Mouse (Mus musculus): ENCODE measurements at regions not wholly inside any gene's neighbourhood (a gene's known extent, or its start where the extent isn't known, plus 50 kb on each side); places are given as distances from the start of the nearest gene placed in this dataset.

DNA sequence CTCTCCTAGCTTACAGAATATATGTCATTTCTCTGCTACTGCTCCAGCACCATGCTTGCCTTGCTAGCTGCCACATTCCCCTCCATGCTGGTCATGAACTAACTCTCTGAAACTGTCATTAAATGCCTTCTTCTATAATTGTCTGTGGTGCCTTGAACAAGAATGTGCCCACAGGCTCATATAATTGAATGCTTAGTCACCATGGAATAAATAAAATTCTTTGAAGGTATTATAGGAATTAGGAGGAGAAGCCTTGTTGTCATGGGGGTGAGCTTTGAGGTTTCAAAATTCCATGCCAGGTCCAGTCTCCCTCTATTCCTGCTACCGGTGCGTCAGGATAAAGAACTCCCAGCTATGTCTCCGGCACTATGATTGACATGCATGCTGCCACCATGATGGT is 171.9 kb downstream of the Atp6ap1l start:
- no peak overlapping the region for H3K9ac ChIP-seq (replicated peaks; ENCODE audit: low read depth, low read length)
- no peaks in the 10 kb centered on the region for H3K4me1 ChIP-seq (ENCODE audit: control insufficient read depth, insufficient read depth)
- no peaks in the 10 kb centered on the region for H3K27me3 ChIP-seq (ENCODE audit: control insufficient read depth, insufficient read depth, low read length)
- H3K9me3 ChIP-seq (replicated peaks; ENCODE audit: control insufficient read depth, low read length), result no peaks in the 10 kb centered on the region
- ATAC-seq (ENCODE audit: insufficient read depth, low read depth) (no peak), DNase-seq (ENCODE audit: low spot score) (no peak)
- H3K4me2 ChIP-seq (ENCODE audit: low read depth, low read length), result no peak overlapping the region
- no peak overlapping the region for H3K4me3 ChIP-seq (ENCODE audit: low read depth, low read length)
- no peak for TF ChIP-seq CTCF (IDR thresholded peaks at IDR 0.05; ENCODE audit: low read depth)
- TF ChIP-seq EP300 (IDR thresholded peaks at IDR 0.05; ENCODE audit: low read depth), result no peak
- 96% methylated on average over 3 of the region's 3 CpGs for WGBS
- no peaks in the 10 kb centered on the region for H3K36me3 ChIP-seq (replicated peaks; ENCODE audit: control insufficient read depth, insufficient read depth, low read length)
- H3K27ac ChIP-seq (ENCODE audit: low read depth), result no peak overlapping the region

DNA sequence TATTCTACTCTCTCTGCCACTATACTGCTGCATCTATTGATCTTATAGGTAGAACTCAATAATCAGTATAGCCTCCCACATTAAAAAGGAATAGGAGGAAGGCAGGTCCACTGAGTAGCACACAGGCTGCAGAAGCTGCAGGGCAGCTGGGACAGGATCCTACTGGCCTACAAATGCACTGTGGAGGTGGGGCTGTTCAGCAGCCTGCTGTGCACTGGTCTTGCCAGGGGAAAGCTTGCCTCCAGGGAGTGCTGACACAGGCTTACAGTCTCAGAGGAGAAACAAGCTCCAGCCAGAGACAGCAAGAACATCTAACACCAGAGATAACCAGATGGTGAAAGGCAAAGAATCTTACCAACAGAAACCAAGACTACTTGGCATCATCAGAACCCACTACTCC is 176.1 kb downstream of the Atp6ap1l start:
- Histone ChIP-seq H3K4me1 (ENCODE audit: control insufficient read depth, insufficient read depth) (no peaks in the 10 kb centered on the region), H3K9ac (replicated peaks; ENCODE audit: low read depth, low read length) (no peak overlapping the region), H3K27ac (ENCODE audit: low read depth) (no peak overlapping the region), H3K36me3 (replicated peaks; ENCODE audit: control insufficient read depth, insufficient read depth, low read length) (no peaks in the 10 kb centered on the region), H3K4me3 (ENCODE audit: low read depth, low read length) (no peak overlapping the region), H3K27me3 (ENCODE audit: control insufficient read depth, insufficient read depth, low read length) (no peaks in the 10 kb centered on the region), H3K4me2 (ENCODE audit: low read depth, low read length) (no peak overlapping the region), H3K9me3 (replicated peaks; ENCODE audit: control insufficient read depth, low read length) (no peaks in the 10 kb centered on the region)
- DNase-seq (ENCODE audit: low spot score) (no peak), ATAC-seq (ENCODE audit: insufficient read depth, low read depth) (peak; percentile 69)
- TF ChIP-seq CTCF (IDR thresholded peaks at IDR 0.05; ENCODE audit: low read depth) (no peak), EP300 (IDR thresholded peaks at IDR 0.05; ENCODE audit: low read depth) (no peak)

DNA sequence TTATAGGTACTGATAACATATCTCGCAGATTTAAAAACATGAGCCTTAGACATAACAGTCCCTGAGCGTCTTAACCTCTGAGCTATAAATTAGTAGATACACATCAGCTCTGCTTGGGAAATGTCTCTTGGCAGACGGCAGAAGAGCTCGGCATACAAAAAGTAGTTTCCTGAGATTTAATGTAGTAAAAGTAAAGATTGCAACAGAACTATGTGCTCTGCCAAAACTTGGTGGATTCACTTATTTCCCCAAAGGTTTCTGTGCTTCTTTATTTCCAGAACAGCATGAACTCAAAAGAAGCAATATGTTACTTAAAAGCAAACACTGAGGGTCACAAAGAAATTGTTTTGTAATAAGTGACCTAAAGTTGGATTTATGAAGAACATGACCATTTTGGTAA is 177.3 kb downstream of the Atp6ap1l start:
- Histone ChIP-seq H3K36me3 (replicated peaks; ENCODE audit: control insufficient read depth, insufficient read depth, low read length) (no peaks in the 10 kb centered on the region), H3K27me3 (ENCODE audit: control insufficient read depth, insufficient read depth, low read length) (no peaks in the 10 kb centered on the region), H3K4me1 (ENCODE audit: control insufficient read depth, insufficient read depth) (no peaks in the 10 kb centered on the region), H3K9ac (replicated peaks; ENCODE audit: low read depth, low read length) (no peak overlapping the region), H3K4me2 (ENCODE audit: low read depth, low read length) (no peak overlapping the region), H3K4me3 (ENCODE audit: low read depth, low read length) (no peak overlapping the region), H3K9me3 (replicated peaks; ENCODE audit: control insufficient read depth, low read length) (no peaks in the 10 kb centered on the region), H3K27ac (ENCODE audit: low read depth) (no peak overlapping the region)
- 64% methylated on average over 4 of the region's 4 CpGs for WGBS
- DNase-seq (ENCODE audit: low spot score) (no peak), ATAC-seq (ENCODE audit: insufficient read depth, low read depth) (no peak)
- TF ChIP-seq CTCF (IDR thresholded peaks at IDR 0.05; ENCODE audit: low read depth) (no peak), EP300 (IDR thresholded peaks at IDR 0.05; ENCODE audit: low read depth) (no peak)

DNA sequence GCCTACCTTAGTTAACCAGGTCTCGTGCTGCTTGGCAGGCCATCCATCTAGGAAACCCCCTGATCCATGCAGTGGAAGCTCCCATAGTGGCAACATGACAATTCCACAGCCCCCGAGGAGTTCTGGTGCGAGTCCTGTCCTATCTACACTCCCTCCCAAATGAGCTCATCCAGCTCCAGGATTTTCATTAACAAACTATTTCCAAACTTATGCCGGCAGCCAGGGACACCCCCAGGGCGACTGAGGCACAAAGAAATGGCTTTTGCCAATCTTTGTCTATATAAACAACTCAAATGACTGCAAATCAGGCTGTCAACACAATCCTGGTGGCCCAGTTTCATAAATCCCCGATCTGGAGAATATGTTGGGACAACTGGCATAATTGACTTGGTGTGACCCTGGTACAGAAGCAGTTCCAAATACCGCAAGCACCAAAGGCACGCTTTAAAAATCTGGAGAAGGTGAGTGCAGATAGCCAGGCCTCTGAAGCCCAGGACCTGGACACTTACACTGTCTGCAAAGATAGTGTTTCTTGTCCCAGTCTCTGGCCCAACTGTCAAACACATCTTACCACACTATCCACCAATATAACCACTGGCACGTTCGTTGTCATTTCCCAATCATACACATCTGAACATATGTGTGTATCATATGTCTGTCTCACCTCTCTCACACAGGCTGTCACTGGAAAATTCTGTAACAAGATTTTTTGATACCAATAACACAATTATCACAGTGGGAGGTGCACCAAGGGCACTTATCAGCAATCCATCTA is 179.9 kb downstream of the Atp6ap1l start:
- 67% methylated on average over 10 of the region's 10 CpGs for WGBS

DNA sequence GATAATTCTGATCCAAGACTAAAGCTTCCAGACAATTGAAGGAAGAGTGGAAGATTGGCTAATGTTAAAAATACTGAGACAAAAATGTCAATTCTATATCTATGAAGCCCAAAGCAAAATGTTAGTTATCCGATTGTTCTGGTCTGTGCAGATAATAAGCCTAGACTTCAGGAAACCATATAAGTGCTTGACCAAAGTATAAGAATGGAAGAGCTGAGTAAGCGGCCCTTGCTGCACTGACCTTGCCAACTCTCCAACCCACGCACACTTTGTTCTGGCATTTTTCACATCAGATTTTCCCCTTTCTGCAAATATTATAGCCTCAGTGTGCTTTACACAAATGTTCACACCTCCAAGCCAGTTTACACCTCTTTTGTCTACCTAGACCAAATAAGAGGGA is 180.6 kb downstream of the Atp6ap1l start:
- Histone ChIP-seq H3K27me3 (ENCODE audit: control insufficient read depth, insufficient read depth, low read length) (no peaks in the 10 kb centered on the region), H3K9ac (replicated peaks; ENCODE audit: low read depth, low read length) (no peak overlapping the region), H3K9me3 (replicated peaks; ENCODE audit: control insufficient read depth, low read length) (no peaks in the 10 kb centered on the region), H3K27ac (ENCODE audit: low read depth) (no peak overlapping the region), H3K36me3 (replicated peaks; ENCODE audit: control insufficient read depth, insufficient read depth, low read length) (no peaks in the 10 kb centered on the region), H3K4me1 (ENCODE audit: control insufficient read depth, insufficient read depth) (no peaks in the 10 kb centered on the region), H3K4me2 (ENCODE audit: low read depth, low read length) (no peak overlapping the region), H3K4me3 (ENCODE audit: low read depth, low read length) (no peak overlapping the region)
- DNase-seq (ENCODE audit: low spot score) (no peak), ATAC-seq (ENCODE audit: insufficient read depth, low read depth) (no peak)
- WGBS, result 64% methylated on average over 3 of the region's 3 CpGs
- no peak for TF ChIP-seq CTCF (IDR thresholded peaks at IDR 0.05; ENCODE audit: low read depth)
- no peak for TF ChIP-seq EP300 (IDR thresholded peaks at IDR 0.05; ENCODE audit: low read depth)

More for the DNA sequence above, 179.9 kb downstream of the Atp6ap1l start:
- H3K27me3 ChIP-seq (ENCODE audit: control insufficient read depth, insufficient read depth, low read length), result no peaks in the 10 kb centered on the region
- no peaks in the 10 kb centered on the region for H3K4me1 ChIP-seq (ENCODE audit: control insufficient read depth, insufficient read depth)
- no peaks in the 10 kb centered on the region for H3K36me3 ChIP-seq (replicated peaks; ENCODE audit: control insufficient read depth, insufficient read depth, low read length)
- DNase-seq (ENCODE audit: low spot score), result no peak
- H3K4me2 ChIP-seq (ENCODE audit: low read depth, low read length), result no peak overlapping the region
- H3K4me3 ChIP-seq (ENCODE audit: low read depth, low read length), result no peak overlapping the region
- H3K27ac ChIP-seq (ENCODE audit: low read depth), result no peak overlapping the region
- TF ChIP-seq EP300 (IDR thresholded peaks at IDR 0.05; ENCODE audit: low read depth) (no peak), CTCF (IDR thresholded peaks at IDR 0.05; ENCODE audit: low read depth) (no peak)
- ATAC-seq (ENCODE audit: insufficient read depth, low read depth), result no peak
- H3K9me3 ChIP-seq (replicated peaks; ENCODE audit: control insufficient read depth, low read length), result no peaks in the 10 kb centered on the region
- no peak overlapping the region for H3K9ac ChIP-seq (replicated peaks; ENCODE audit: low read depth, low read length)

DNA sequence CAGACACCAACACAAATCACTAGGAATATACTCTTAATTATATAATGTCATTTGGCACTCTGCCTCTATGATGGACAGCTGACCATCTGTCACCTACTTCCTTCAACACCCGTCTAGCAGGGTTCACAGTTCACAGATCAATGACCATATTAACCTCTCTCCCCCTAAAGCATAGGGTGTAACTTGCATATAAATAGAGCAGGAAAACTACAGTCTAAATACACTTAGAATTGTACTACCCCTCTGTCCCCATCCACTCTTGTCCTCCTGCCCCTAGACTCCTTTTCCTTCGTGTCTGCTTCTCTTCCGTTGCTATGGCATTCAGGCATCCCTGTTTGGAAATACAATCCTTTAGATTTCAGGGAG is 181.6 kb downstream of the Atp6ap1l start:
- H3K4me3 ChIP-seq (ENCODE audit: low read depth, low read length), result no peak overlapping the region
- H3K4me1 ChIP-seq (ENCODE audit: control insufficient read depth, insufficient read depth), result no peaks in the 10 kb centered on the region
- 77% methylated on average over 3 of the region's 3 CpGs for WGBS
- H3K9me3 ChIP-seq (replicated peaks; ENCODE audit: control insufficient read depth, low read length), result no peaks in the 10 kb centered on the region
- no peak for DNase-seq (ENCODE audit: low spot score)
- no peak overlapping the region for H3K27ac ChIP-seq (ENCODE audit: low read depth)
- no peak overlapping the region for H3K4me2 ChIP-seq (ENCODE audit: low read depth, low read length)
- no peaks in the 10 kb centered on the region for H3K27me3 ChIP-seq (ENCODE audit: control insufficient read depth, insufficient read depth, low read length)
- no peak overlapping the region for H3K9ac ChIP-seq (replicated peaks; ENCODE audit: low read depth, low read length)
- no peaks in the 10 kb centered on the region for H3K36me3 ChIP-seq (replicated peaks; ENCODE audit: control insufficient read depth, insufficient read depth, low read length)
- TF ChIP-seq EP300 (IDR thresholded peaks at IDR 0.05; ENCODE audit: low read depth), result no peak
- TF ChIP-seq CTCF (IDR thresholded peaks at IDR 0.05; ENCODE audit: low read depth), result no peak
- ATAC-seq (ENCODE audit: insufficient read depth, low read depth), result no peak

Measured in heart, postnatal 0 days (tissue).